Mouse (Mus musculus) MEL (cell line): Measurements from ENCODE around the gene Cpox.

Experiments
- CHD1 ChIP-seq: IDR thresholded peaks from 2 replicates; pipeline ENCODE4 v1.6.1; 2012; ENCODE audit warnings: low read depth, mild to moderate bottlenecking, inconsistent platforms, low read length, improper control_type of control experiment
- CTCF ChIP-seq, 3 experiments: IDR thresholded peaks in 2 of 3; conservative IDR thresholded peaks in 1 of 3; 2 replicates each; pipeline ENCODE4 v1.5.1; 2011 to 2012; ENCODE audit warnings: low read length in 3 of 3, low read depth in 2 of 3, mild to moderate bottlenecking in 2 of 3, improper control_type of control experiment in 1 of 3, inconsistent platforms in 1 of 3, mixed read lengths in 1 of 3, moderate library complexity in 1 of 3; ENCODE audit not compliant: control insufficient read depth in 1 of 3, insufficient read depth in 1 of 3, poor library complexity in 1 of 3, severe bottlenecking in 1 of 3
- E2F4 ChIP-seq: IDR thresholded peaks from 2 replicates; pipeline ENCODE4 v1.6.1; 2011; ENCODE audit warnings: low read depth, low read length, improper control_type of control experiment, borderline replicate concordance
- GATA1 ChIP-seq: IDR thresholded peaks from 2 replicates; pipeline ENCODE4 v1.6.1; 2011; ENCODE audit warnings: low read depth, low read length, improper control_type of control experiment
- HCFC1 ChIP-seq: IDR thresholded peaks from 2 replicates; pipeline ENCODE4 v1.6.1; 2012; ENCODE audit warnings: low read depth, mild to moderate bottlenecking, inconsistent platforms, low read length, improper control_type of control experiment, moderate library complexity
- MAX ChIP-seq: IDR thresholded peaks from 2 replicates; pipeline ENCODE4 v1.6.1; 2011; ENCODE audit warnings: low read length, improper control_type of control experiment
- MAZ ChIP-seq: IDR thresholded peaks from 2 replicates; pipeline ENCODE4 v1.6.1; 2012; ENCODE audit warnings: low read depth, mild to moderate bottlenecking, inconsistent platforms, low read length, improper control_type of control experiment
- NELFE ChIP-seq: IDR thresholded peaks from 2 replicates; pipeline ENCODE4 v1.6.1; 2011; ENCODE audit warnings: low read depth, low read length, improper control_type of control experiment
- NRF1 ChIP-seq: IDR thresholded peaks from 2 replicates; pipeline ENCODE4 v1.6.1; 2014; ENCODE audit warnings: low read depth, mild to moderate bottlenecking, inconsistent platforms, low read length, improper control_type of control experiment, moderate library complexity; ENCODE audit not compliant: poor library complexity, insufficient read depth, severe bottlenecking
- POLR2A ChIP-seq, 2 experiments: IDR thresholded peaks; 2 replicates each; pipeline ENCODE4 v1.6.1; 2011 to 2012; ENCODE audit warnings: low read length in 2 of 2, mild to moderate bottlenecking in 2 of 2, control low read depth in 1 of 2, improper control_type of control experiment in 1 of 2, low read depth in 1 of 2, moderate library complexity in 1 of 2; ENCODE audit not compliant: control insufficient read depth in 1 of 2, insufficient read depth in 1 of 2, poor library complexity in 1 of 2
- TAL1 ChIP-seq: IDR thresholded peaks from 2 replicates; pipeline ENCODE4 v1.6.1; 2012; ENCODE audit warnings: mild to moderate bottlenecking, inconsistent platforms, low read length, moderate library complexity, mixed read lengths
- TCF12 ChIP-seq: IDR thresholded peaks from 2 replicates; pipeline ENCODE4 v1.6.1; 2014; ENCODE audit warnings: low read depth, mild to moderate bottlenecking, inconsistent platforms, low read length, improper control_type of control experiment, moderate library complexity
- UBTF ChIP-seq: IDR thresholded peaks from 2 replicates; pipeline ENCODE4 v1.6.1; 2012; ENCODE audit warnings: low read depth, mild to moderate bottlenecking, inconsistent platforms, low read length, improper control_type of control experiment, moderate library complexity, borderline replicate concordance; ENCODE audit not compliant: insufficient read depth
- ZMIZ1 ChIP-seq: IDR thresholded peaks from 2 replicates; pipeline ENCODE4 v1.6.1; 2012; ENCODE audit warnings: low read depth, mild to moderate bottlenecking, inconsistent platforms, low read length, improper control_type of control experiment, moderate library complexity

DNA sequence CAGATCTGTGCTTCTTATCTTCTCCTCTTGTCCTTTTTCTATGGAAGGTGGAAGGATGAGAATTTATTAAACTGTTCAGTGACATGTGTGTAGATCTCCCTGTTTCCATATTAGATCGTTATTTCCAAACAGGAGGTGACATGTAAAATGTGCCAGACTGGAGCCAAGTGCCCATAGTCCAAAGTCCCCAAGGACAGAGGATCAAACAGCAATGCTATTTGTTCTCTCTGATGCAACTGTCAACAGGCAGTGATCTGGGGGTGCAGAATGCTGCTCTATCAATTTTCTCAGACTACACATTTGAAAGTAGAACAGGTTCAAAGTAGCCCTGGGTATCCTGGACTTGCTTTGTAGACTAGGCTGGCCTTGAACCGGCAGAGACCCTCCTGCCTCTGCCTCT, 6.3 kb upstream of the Cpox start:
- no peak for TF ChIP-seq NELFE
- no peak for TF ChIP-seq TCF12
- no peak for TF ChIP-seq NRF1
- no peak for TF ChIP-seq UBTF
- no peak for TF ChIP-seq MAX
- no peak for TF ChIP-seq CTCF (IDR thresholded peaks at IDR 0.05 in 2 of 3, conservative IDR thresholded peaks at IDR 0.05 in 1 of 3; ENCODE audit: control insufficient read depth in 1 of 3, insufficient read depth in 1 of 3, low read depth in 2 of 3, low read length in 3 of 3, poor library complexity in 1 of 3, severe bottlenecking in 1 of 3)
- no peak for TF ChIP-seq CHD1
- no peak for TF ChIP-seq MAZ
- no peak for TF ChIP-seq TAL1
- no peak for TF ChIP-seq E2F4
- no peak for TF ChIP-seq HCFC1
- TF ChIP-seq ZMIZ1, result no peak
- TF ChIP-seq GATA1, result no peak
- TF ChIP-seq POLR2A (IDR thresholded peaks at IDR 0.05; ENCODE audit: control insufficient read depth in 1 of 2, insufficient read depth in 1 of 2, low read depth in 1 of 2, low read length in 2 of 2, poor library complexity in 1 of 2), result no peak
